Mouse (Mus musculus) spleen, postnatal 4 days (tissue): ENCODE data around the gene Bcl6b.

Experiments used
- DNase-seq, 2 experiments: peaks; one replicate each; pipeline ENCODE4 v3.0.0; 2022; ENCODE audit warnings: low spot score in 2 of 2

Bcl6b gene

DNA sequence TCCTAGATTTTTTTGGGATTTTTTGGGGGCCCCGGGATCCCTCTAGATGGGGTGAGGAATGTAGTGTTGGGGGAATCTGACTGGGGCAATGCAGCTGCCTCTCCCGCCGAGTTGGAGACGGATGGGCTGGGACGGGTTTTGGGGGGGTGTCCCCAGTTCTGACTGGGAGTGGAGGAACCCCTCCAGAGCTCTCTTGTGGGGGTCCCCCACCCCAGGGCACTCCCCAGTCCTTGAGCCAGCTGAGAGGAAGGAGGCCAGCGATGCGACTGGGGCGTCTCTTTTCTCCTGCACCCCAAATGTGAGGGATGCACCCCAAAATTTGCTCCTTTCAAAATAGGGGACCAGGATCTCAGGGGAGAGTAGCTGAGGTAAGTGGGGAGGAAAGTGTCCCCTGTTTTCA lies 3.4 kb upstream of the Bcl6b start:
- no peak for DNase-seq

DNA sequence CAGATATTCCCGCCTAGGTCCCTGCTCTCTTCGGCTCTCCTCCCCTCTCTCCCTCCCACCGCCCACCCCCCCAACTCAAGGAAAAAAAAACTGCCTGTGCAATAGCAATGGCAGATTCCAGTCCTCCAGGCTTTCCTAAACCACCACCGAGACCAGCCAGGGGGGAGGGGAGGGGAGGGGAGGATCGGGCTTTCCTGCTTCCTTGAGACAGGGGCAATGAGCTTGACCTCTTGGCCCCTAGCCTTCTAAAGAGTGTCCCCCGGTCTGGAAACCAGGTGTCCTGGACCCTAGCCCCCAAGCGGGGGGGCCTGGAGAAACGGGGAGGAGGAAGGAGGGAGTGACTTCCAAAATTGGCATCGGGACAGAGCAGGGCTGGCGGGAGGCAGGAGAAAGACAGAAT lies 2.9 kb upstream of the Bcl6b start:
- DNase-seq = no peak

DNA sequence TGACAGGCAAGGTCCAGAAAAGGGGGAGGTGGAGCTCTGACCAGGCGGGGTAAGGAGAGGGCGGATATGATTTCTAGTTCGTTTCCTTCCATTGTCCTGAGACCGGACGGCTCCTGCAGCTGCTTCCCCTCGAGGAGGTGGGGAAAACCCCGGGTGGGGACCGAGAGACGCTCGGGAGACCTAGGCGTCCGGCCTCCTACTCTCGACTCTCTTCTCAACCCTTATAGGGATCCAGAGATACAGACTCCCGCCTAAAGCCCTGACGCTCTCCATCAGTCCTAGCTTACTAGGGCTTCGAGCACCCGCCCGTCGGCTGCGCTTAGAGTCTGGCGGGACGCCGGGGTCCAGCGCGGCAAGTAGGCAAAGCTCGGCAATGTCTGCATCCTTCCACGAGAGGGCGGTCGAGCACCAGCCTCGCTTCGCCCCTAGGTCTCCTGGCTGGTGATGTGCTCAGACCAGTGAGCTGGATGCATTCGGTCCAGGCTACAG lies 685 bp upstream of the Bcl6b start:
- DNase-seq = peak; percentile 83 to 95

DNA sequence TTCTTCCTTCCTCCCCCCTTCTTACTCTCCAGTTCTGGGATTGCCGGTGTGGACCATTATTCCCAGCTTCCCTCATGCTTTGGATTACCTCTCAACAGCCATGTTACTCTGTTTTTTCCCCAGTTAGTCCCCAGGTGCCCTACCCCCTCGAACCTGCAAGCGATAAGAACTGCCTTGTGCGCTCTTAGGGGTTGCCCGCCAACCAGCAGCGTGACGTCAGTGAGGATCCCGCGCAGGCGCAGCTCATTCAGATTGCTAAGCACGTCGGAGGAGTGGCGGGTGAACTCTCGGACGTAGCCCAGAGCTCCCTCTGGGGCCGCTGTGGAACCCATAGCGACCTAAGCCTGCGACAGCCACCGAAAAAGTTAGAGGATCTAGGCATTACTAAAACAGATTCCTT lies 770 bp downstream of the Bcl6b start:
- DNase-seq = peak; percentile 88 to 93

DNA sequence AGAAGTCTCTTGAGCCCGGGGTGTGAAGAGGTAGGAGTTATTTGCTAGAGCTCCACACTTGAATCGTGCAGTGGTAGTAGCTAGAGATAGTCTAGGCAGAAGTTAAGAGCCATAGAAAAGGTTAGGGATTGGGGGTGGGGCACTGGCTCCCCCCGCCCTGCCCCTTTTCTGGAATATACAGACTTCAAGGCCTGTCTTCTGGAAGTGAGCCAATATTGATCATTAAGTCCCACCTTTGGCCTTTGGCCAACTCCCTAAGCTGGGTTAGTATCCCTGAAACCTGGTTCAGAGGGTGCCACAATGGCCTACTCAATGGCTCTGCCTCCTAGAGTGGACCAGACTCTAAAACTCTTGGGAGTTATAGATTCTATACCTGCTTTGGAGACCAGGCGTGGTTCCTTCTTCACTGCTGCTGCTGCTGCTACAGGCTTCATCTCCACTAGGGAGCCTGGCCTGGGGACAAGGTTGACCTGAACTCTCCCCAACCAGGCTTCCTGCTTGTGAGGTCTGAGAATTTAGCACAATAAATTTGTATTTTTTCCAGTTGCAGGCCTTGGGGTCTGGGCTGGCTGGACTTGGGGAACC lies 1.8 kb downstream of the Bcl6b start:
- no peak for DNase-seq

DNA sequence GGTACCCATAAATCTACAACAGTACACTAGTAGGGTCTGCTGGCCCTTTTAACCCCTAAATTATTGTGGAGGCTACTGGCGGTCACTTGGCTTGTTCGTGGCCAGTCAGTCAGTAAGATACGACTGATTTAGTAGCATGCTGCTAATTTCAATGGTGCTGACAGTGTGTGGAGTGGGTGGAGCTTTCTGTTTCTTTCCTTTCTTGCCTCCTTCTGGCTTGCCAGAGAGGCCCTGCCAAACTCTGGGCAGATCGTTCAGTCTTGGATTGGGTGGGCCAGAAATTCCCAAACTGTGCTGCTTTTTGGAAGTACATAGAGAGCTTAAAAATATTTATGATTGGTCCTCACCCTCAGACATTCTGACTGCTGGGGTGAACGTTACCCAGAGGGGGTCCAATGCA lies 2.5 kb downstream of the Bcl6b start:
- no peak for DNase-seq

DNA sequence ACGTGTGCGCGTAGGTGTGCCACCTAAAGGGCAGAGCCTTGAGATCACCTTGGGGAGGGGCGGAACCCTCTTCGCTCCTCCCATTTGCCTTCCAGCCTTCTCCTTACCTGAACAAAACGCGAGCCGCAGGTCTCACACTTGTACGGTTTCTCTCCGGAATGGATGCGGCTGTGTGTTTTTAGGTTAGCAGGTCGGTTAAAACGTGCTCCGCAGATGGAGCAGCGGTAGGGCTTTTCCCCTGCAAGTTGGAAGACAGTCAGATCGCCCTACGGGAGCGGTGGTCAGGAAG lies 3.1 kb downstream of the Bcl6b start:
- peak in 1 of 2 experiments; percentile 13 for DNase-seq

DNA sequence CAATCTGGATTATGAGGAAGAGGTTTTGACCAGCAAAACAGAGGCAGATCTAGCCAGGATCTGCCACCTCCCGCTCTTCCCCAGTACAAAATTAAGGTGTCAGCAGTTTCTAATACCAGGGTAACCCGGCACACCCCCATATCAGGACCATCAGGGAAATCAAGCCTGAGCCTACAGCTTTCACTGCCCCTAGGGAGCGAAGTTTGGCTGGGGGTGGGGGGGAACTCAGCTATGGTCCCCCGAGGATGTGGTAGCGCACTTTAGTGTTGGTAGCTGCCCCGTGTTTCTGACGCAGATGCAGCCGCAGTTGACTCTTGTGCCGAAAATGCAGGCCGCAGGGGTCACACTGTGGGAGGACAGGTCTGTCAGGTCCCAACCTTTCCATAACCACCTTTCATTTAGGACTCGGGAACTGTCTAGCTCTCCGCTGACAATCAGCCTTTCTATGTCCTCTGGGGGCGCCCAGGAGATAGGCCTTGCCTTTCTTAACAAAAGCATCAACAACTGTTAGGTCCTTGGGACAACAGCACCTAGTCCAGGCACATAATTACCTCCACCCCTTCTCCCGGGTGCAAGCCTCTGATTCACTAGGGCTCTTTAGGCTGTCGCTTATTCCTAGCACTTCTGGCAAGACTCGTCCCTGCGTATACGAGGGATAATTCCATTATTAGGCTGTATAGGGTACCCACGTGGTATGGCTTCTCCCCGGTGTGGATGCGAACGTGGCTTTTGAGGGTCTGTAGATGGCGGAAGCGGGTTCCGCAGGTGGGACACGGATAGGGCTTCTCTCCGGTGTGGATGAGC lies 3.6 kb downstream of the Bcl6b start:
- no peak for DNase-seq

DNA sequence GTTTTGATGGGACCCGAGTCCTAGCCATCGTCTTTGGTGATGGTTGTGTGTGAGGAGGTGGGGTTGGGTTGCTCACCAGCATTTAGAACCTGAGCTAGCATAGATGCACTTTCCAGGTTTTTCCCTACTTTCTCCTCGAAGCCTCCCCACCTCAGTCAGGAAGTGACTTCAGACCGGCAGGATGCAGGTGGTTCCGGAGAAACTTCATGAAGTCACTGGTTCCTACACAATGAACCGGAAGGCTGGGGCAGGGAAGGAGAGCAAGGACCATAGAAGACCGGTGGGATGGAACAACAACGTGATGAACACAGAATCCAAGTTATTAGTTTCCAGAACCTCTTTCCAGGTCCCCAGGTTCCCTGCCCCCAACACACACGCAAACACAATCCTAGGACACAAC lies 5.9 kb downstream of the Bcl6b start:
- no peak for DNase-seq

DNA sequence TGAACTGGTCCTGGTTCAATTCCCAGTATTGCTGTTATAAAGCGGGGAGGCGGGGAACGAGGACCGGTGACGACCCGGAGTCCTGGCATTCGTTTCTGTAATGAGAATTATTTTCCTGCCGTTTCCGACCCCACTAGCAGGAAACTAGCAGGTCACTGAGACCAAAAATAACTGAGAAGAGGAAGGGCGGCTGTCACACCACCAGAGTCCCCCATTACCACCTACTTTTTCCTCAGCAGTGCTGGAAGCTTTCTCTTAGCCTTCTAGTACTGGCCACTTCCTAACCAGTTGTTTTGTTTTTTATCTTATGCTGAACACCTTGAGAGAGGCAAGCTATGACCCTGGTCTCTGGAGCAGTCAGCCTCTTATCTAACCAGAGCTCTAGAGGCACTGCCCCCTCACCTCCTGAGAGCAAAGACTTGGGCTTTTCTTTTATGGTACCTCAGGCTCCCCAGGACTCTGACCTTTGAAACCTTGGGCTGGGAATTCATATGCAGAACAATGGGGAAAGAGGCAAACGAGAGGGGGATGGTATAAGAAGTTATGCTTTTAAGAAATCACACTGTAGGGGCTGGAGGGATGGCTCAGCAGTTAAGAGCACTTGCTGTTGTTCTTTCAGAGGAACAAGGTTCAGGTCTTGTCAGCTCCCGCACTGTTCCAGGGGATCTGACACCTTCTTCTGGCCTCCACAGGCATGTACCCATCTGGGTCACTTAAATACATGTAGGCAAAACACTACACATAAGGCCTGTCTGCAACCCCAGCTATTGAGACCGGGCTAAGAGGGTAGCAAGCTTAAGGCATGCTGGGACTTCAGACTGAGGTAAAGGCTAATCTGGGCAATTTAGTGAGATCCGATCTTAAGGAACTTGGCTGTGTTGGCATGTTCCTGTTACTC lies 7.7 kb downstream of the Bcl6b start:
- DNase-seq = peak; percentile 32 to 71

DNA sequence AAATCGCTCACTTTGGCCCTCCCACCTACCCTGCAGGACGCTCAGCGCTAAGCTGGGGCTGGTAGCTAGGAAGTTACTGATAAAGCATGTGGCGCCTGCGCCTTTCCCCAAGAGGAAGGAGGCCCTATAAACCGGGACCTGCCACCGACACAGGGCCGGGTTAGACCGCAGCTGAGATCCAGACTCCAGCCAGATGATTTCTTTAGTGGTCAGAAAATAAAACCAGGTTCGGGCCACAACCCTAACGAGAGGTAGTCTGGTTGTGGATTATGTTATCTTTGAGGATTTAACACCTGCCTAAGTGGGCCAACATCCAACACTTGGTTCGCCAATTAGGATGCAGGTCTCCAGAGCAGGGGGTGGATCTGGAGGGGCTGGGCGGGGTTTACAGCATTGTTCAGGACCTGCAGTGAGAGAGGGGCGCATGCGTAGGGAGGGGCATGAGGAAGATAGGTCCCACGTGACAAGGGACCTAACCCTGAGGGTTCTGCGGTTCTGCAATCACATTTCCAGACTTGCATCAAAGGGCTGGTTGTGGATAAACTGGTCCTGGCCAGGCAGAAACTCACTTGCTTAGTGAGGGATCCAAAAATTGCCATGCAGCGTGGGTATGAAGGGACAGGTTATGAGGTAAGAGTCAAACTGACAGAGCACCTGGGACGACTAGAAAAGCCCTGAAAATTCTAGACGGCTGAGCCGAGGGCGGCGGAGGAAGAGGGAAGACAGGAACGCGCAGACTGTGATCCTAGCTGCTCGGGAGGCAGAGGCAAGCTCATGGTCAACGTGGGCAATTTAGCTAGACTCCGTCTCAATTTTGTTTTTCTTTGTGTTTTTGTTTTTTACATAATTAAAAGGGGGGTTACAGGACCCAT lies 8.6 kb downstream of the Bcl6b start, which contains the start of gene Slc16a13:
TSS of gene Slc16a13 (minus strand) at position 334 of the 872 bp plus-strand sequence.
- DNase-seq = peak; percentile 90 to 92

DNA sequence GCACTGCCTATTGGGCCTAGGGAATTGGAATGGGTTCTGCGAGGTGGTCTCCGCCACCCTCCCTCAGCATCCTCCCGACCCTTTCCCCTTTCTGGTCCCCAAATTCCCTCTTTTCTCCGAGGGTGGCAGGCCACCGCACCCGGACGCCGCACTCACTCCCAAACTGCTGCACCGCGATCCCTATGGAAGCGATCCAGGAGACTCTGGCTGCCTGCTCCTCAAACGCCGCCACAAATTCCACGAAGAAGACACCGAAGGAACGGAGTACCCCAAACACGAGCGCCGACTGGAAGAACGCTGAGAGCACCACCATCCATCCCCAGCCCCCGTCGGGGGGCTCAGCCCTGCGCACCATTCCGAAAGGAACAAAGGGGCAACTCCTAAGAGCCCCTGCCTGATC lies 9.3 kb downstream of the Bcl6b start:
- no peak for DNase-seq

DNA sequence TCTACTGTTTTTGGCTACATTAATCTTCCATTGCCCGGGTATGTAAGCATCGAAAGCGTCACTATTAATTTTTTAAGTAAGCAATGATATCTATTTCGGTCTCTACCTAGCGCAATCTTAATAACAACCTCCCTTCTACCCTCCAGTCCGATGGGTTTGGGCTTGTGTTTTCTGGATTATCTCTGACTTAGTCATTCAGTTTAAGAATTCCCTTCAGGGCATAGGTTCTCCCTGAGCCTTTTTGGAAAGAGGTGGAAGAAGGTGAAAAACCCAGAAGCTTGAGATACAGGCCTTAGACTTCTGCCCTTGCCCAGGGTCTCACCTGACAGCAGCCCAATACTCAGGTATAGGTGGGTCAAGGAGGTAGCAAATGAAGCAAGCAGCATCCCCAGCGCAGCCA lies 9.7 kb downstream of the Bcl6b start:
- no peak for DNase-seq

DNA sequence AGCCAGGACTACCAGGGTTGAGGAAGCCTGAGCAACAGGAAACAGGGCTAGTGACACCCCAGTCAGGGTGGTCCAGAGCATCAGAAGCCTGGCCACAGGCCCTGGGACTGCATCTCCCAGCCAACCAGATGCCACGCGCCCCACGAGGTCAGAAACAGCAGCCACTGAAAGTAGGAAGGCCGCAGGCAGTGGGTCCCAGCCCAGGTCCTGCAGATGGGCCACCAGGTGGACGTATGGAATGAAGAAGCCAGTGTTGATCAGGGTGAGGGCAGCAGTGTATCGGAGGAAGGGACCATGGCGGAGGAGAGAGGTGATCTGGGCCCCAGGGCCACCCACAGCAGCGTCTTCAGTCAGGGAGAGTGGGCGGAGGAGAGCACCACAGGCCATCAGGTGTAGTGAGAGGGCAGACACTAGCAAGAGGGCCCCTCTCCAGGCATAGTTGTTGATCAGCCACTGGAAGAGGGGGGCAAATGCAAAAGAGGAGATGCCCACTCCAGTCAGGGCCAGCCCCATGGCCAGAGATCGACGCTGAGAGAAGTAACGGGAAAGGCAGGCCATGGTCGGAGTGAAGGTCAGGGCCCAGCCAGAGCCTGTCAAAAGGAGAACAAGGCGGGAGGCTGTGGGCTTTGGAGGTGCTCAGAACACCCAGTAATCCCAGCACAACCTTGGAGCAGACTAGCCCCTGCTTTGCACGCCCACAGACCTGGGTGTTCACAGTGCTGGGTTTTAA lies 10.7 kb downstream of the Bcl6b start:
- peak in 1 of 2 experiments; percentile 15 for DNase-seq

DNA sequence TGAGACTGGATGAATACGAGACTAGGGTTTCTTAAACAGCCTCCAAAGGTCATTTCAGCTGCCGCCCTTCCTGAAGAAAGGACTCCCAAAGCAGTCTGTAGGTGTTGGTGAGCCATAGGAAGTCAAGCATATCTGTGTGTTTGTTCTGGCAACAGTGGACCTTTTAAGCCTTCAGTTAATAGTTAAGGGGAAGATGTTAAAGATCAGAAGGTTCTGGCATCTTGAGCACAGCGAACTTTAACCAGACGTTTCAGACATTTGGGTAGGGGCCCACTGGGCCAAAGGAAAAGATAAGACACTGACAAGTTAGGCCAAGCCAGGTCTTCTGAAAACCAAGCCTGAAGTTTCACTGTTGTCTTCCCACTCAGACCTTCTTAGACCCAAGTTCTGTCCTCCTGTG lies 11.6 kb downstream of the Bcl6b start:
- DNase-seq = no peak

DNA sequence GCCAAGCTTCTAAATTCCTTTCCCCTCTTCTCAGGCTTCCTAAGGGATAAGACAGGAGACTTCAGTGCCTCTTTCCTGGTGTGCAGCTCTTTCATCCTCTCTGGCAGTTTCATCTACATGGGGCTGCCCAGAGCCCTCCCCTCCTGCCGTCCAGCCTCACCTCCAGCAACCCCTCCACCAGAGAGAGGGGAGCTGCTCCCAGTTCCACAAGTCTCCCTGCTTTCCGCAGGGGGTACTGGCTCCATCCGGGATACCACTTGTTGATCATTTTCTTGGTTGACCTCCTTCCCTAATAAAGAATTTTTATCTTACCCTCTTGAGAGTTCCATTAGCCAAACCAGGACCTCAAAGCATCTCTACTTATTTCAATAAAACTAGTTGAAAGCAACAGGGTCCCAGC lies 13.5 kb downstream of the Bcl6b start:
- no peak for DNase-seq

DNA sequence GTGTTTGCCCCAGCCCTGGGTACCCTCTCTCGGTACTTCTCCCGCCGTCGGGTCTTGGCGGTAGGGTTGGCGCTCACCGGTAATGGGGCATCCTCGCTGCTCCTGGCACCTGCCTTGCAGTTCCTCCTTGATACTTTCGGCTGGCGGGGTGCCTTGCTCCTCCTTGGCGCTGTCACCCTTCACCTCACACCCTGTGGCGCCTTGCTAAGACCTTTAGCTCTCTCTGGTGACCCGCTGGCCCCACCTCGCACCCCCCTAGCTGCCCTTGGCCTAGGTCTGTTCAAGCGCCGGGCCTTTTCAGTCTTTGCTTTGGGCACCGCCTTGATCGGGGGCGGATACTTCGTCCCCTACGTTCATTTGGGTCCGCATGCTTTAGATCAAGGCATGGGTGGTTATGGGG lies 14.3 kb downstream of the Bcl6b start:
- no peak for DNase-seq

DNA sequence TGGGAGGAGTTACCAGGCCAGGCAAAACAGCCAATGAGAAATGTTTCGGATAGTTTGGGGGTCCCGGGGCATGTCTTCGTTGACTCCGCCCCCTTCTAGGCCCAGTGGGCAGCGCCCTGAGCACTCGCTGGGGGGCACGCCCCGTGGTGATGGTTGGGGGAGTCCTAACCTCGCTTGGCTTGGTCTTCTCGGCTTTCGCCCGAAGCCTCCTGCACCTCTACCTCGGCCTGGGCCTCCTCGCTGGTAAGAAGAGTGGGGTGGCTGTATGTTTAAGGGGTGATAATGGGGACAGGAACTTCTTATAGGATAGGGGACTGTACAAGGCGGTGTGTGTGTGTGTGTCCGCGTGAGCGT lies 14.8 kb downstream of the Bcl6b start:
- DNase-seq = no peak

DNA sequence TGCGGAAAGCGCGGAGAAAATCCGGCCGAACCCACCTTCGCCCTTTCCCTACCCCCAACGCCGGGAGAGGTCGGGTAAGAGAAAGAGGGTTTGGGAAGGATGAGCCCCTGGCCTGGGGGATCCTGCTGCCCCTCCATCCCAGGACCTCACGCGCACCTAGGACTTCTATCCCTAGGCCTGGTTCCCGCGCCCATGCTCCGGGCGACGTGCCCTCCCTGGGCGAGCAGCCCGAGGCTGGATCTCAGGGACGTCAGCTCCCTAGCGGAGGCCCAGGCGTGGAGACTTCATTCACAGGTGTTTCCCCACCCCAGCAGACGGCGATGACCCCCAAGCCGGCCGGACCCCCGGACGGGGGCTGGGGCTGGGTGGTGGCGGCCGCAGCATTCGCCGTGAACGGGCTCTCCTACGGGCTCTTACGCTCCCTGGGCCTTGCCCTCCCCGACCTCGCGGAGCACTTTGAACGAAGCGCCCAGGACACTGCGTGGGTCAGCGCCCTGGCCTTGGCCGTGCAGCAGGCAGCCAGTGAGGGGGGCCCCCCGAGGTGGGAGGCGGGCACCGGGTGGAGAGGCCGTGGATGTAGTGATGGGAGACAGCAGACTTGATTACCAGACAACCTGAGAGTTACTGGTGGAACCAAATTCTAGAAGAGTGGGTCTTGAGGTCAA lies 15.3 kb downstream of the Bcl6b start:
- DNase-seq = no peak

DNA sequence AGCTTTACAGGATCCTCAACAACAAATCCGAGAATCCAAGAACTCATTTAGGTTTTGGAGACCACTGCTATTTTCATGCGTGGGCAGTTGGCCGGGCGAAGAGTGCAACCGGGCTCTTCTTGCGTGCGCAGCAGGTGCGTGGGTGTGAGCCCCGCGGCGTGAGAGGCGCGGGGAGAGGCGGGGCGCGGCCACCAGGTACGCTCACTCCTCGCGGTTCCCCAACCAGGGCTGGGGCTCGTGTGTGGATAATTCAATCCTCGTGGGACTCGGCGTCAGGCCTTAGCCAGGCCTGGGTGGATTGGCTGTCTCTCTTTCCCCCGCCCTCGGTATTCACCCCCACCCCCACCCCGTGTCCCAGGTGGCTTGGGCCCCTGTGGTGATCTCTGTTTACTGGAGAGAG lies 15.9 kb downstream of the Bcl6b start:
- no peak for DNase-seq
